Comparison of ENCODE assay signal across 17 mouse cellular contexts in genomic region chr10:44377821-44378220, GRCm38 (mm10).
DNase-seq lines count a peak whose midpoint lies in the region; ATAC-seq and TF ChIP-seq lines count a peak whose summit lies in the region.
"Had no signal": no experiment of that assay in that cellular context is flagged by ENCODE, and none has a peak within 500 bp of the region (broad histone marks: within the 10 kb centered on the region; RNA-seq: fewer than 3 reads in every experiment).

No protein-coding gene starts in this region.

- H3K4me2 ChIP-seq in midbrain, postnatal 0 days (ENCODE audit: low read depth, low read length, poor library complexity, severe bottlenecking) = no peak overlapping the region
- H3K4me2 ChIP-seq in midbrain, embryonic 14.5 days (ENCODE audit: low read length) = no peak overlapping the region
- H3K4me2 ChIP-seq: heart, embryonic 12.5 days; limb, embryonic 15.5 days; lung, embryonic 15.5 days had no signal

- intact Hi-C loops in left cerebral cortex, postnatal 36 days (cut with DNase I) = no loop called here

- no peaks in the 10 kb centered on the region for H3K27me3 ChIP-seq in midbrain, postnatal 0 days (ENCODE audit: insufficient read depth, low read length)
- no peaks in the 10 kb centered on the region for H3K27me3 ChIP-seq in midbrain, embryonic 14.5 days (ENCODE audit: control insufficient read depth, insufficient read depth, low read length)
- H3K27me3 ChIP-seq: heart, embryonic 12.5 days; limb, embryonic 15.5 days; lung, embryonic 15.5 days had no signal

- H3K4me3 ChIP-seq in midbrain, postnatal 0 days (ENCODE audit: low read depth, low read length) = no peak overlapping the region
- no peak overlapping the region for H3K4me3 ChIP-seq in midbrain, embryonic 14.5 days (replicated peaks; ENCODE audit: low read depth, low read length)
- H3K4me3 ChIP-seq in lung, adult 2 months (replicated peaks; ENCODE audit: extremely low read depth, low read depth, low read length) = no peak overlapping the region
- H3K4me3 ChIP-seq: heart, embryonic 12.5 days; hindbrain, embryonic 10.5 days; limb, embryonic 15.5 days; lung, embryonic 15.5 days; midbrain, embryonic 10.5 days had no signal

- no peaks in the 10 kb centered on the region for H3K36me3 ChIP-seq in midbrain, postnatal 0 days (ENCODE audit: insufficient read depth, low read length)
- no peaks in the 10 kb centered on the region for H3K36me3 ChIP-seq in midbrain, embryonic 14.5 days (ENCODE audit: control insufficient read depth, insufficient read depth, low read length)
- H3K36me3 ChIP-seq: heart, embryonic 12.5 days; hindbrain, embryonic 10.5 days; limb, embryonic 15.5 days; lung, embryonic 15.5 days; midbrain, embryonic 10.5 days had no signal

- no peaks in the 10 kb centered on the region for H3K4me1 ChIP-seq in midbrain, postnatal 0 days (ENCODE audit: insufficient read depth, low read length)
- 0 out of 2 replicates have a peak, but pooled peaks cover 5% of the 10 kb centered on the region for H3K4me1 ChIP-seq in midbrain, embryonic 14.5 days (ENCODE audit: control insufficient read depth, insufficient read depth, low read length)
- no peaks in the 10 kb centered on the region; the same call in 1 of the 2 replicates for H3K4me1 ChIP-seq in lung, adult 2 months (ENCODE audit: control insufficient read depth, insufficient read depth, low read length)

- ATAC-seq in midbrain, postnatal 0 days (ENCODE audit: low FRiP score) = no peak
- ATAC-seq in midbrain, embryonic 14.5 days (ENCODE audit: low FRiP score, low TSS enrichment) = no peak
- ATAC-seq: intestine, embryonic 16.5 days had no signal

- H3K27ac ChIP-seq in midbrain, postnatal 0 days (ENCODE audit: low read depth, low read length) = no peak overlapping the region
- H3K27ac ChIP-seq in midbrain, embryonic 14.5 days (replicated peaks; ENCODE audit: low read depth, low read length) = no peak overlapping the region
- H3K27ac ChIP-seq: hindbrain, embryonic 10.5 days; limb, embryonic 15.5 days; lung, embryonic 15.5 days; midbrain, embryonic 10.5 days had no signal

- no peak for TF ChIP-seq CTCF in midbrain, postnatal 0 days (IDR thresholded peaks at IDR 0.05)
- no peak for TF ChIP-seq CTCF in lung, adult 2 months (IDR thresholded peaks at IDR 0.05; ENCODE audit: insufficient read depth, low read length)

- WGBS in midbrain, postnatal 0 days = 91% methylated on average over 5 of the region's 5 CpGs
- WGBS in midbrain, embryonic 14.5 days = 88% methylated on average over 5 of the region's 5 CpGs
- 89% methylated on average over 5 of the region's 5 CpGs for WGBS in lung, adult 2 months

- DNase-seq in midbrain, postnatal 0 days (ENCODE audit: low spot score) = peak; percentile 21
- DNase-seq in midbrain, embryonic 14.5 days = no peak
- DNase-seq in layer of hippocampus, adult 18-20 months (ENCODE audit: low spot score in 2 of 2) = peak; percentile 57 to 86
- peak; percentile 35 to 44 for DNase-seq in left cerebral cortex, postnatal 36 days (ENCODE audit: low spot score in 2 of 2)
- DNase-seq in kidney, adult 18-20 months = no peak
- DNase-seq in kidney, postnatal 36 days = no peak
- DNase-seq in lung, adult 2 months = no peak
- DNase-seq: adrenal gland, adult 8-10 months; gastrocnemius, postnatal 14 days; kidney, postnatal 25 days; thymus, postnatal 14 days had no signal

- H3K9me3 ChIP-seq in midbrain, postnatal 0 days (ENCODE audit: low read length) = no peaks in the 10 kb centered on the region
- H3K9me3 ChIP-seq in midbrain, embryonic 14.5 days (ENCODE audit: control insufficient read depth, low read length) = no peaks in the 10 kb centered on the region
- H3K9me3 ChIP-seq: heart, embryonic 12.5 days; hindbrain, embryonic 10.5 days; limb, embryonic 15.5 days; lung, embryonic 15.5 days; midbrain, embryonic 10.5 days had no signal

- no peak overlapping the region for H3K9ac ChIP-seq in midbrain, postnatal 0 days (replicated peaks; ENCODE audit: low read length, poor library complexity, severe bottlenecking)
- no peak overlapping the region for H3K9ac ChIP-seq in midbrain, embryonic 14.5 days (replicated peaks; ENCODE audit: low read length)
- H3K9ac ChIP-seq: heart, embryonic 12.5 days; limb, embryonic 15.5 days; lung, embryonic 15.5 days had no signal

- TF ChIP-seq POLR2A in lung, adult 2 months (IDR thresholded peaks at IDR 0.05; ENCODE audit: borderline replicate concordance, extremely low read depth, low read depth, low read length) = no peak

Comparison
In these comparisons a context has a peak if more than half of its experiments do, and no peak if none do; other contexts are left out.
1. DNase-seq: peak in midbrain, postnatal 0 days (single experiment), layer of hippocampus, adult 18-20 months (2 of 2) and left cerebral cortex, postnatal 36 days (2 of 2); none in midbrain, embryonic 14.5 days (single experiment), kidney, adult 18-20 months (single experiment), kidney, postnatal 36 days (0 of 2) and lung, adult 2 months (single experiment).